Mouse (Mus musculus) cerebellum, adult 2 months (tissue): ENCODE data around the gene Adgrv1.

Source experiments
- CTCF ChIP-seq: fragments of 200-500 bp; IDR thresholded peaks from 2 replicates; pipeline ENCODE4 v1.5.1; 2011; ENCODE audit warnings: low read depth, mild to moderate bottlenecking, control low read depth, low read length, moderate library complexity, borderline replicate concordance; ENCODE audit not compliant: insufficient read depth
- POLR2A ChIP-seq: fragments of 200-500 bp; IDR thresholded peaks from 2 replicates; pipeline ENCODE4 v1.6.1; 2011; ENCODE audit warnings: low read length, control low read depth, borderline replicate concordance; ENCODE audit not compliant: insufficient read depth

GRCm38 (mm10) chr13:81280650-81281229 is 352.2 kb downstream of the Adgrv1 start:
- TF ChIP-seq CTCF (no peak), POLR2A (no peak)
